Mouse (Mus musculus): Measurements from ENCODE around the gene Ubxn11. TPM values are rescaled to one million over a fixed set of nuclear protein-coding genes. Genes with fewer than 3 reads are reported as not detected.
"Not testable (repeated sequence)": the region's sequence is repeated elsewhere in the genome, so short reads cannot be mapped to it uniquely, and the experiment has no call there.

Ubxn11 gene
- polyA plus RNA-seq, 1 experiment from 2014 or later = 13.3 TPM

GRCm38 (mm10) chr4:134128221-134128982, 26.0 kb downstream of the Ubxn11 start, which contains the start of gene Sh3bgrl3:
Gene Sh3bgrl3 (minus strand): TSS chr4:134128789.
- peak within 1 kb of the TSS; percentile 69 for H3K4me3 ChIP-seq (replicated peaks; ENCODE audit: low read length)
- H3K9ac ChIP-seq (replicated peaks; ENCODE audit: low read depth, low read length) = peak within 1 kb of the TSS; percentile 87
- H3K9me3 ChIP-seq (ENCODE audit: control insufficient read depth, low read length) = no peaks in the 10 kb centered on the region
- 0 out of 2 replicates have a peak, but pooled peaks cover 3% of the 10 kb centered on the region for H3K36me3 ChIP-seq (ENCODE audit: control insufficient read depth, insufficient read depth)
- under 1% methylated on average over 50 of the region's 50 CpGs for WGBS
- peak within 1 kb of the TSS; percentile 56 for H3K4me2 ChIP-seq (ENCODE audit: low read length)
- H3K4me1 ChIP-seq (replicated peaks; ENCODE audit: control insufficient read depth, insufficient read depth, low read length) = peaks cover 22% of the 10 kb centered on the region
- peak within 1 kb of the TSS; percentile 62 for H3K27ac ChIP-seq (ENCODE audit: low read length)
- peak; percentile 97 for ATAC-seq
- H3K27me3 ChIP-seq (replicated peaks; ENCODE audit: control insufficient read depth, insufficient read depth, low read length) = no peaks in the 10 kb centered on the region

GRCm38 (mm10) chr4:134128983-134129362, 26.6 kb downstream of the Ubxn11 start:
- WGBS = 5% methylated on average over 14 of the region's 14 CpGs
- Histone ChIP-seq H3K27me3 (replicated peaks; ENCODE audit: control insufficient read depth, insufficient read depth, low read length) (no peaks in the 10 kb centered on the region), H3K4me3 (replicated peaks; ENCODE audit: low read length) (peak overlapping the region; percentile 69), H3K4me2 (ENCODE audit: low read length) (peak overlapping the region; percentile 56), H3K9me3 (ENCODE audit: control insufficient read depth, low read length) (no peaks in the 10 kb centered on the region), H3K36me3 (ENCODE audit: control insufficient read depth, insufficient read depth) (0 out of 2 replicates have a peak, but pooled peaks cover 3% of the 10 kb centered on the region), H3K4me1 (replicated peaks; ENCODE audit: control insufficient read depth, insufficient read depth, low read length) (peaks cover 20% of the 10 kb centered on the region), H3K9ac (replicated peaks; ENCODE audit: low read depth, low read length) (peak overlapping the region; percentile 87), H3K27ac (ENCODE audit: low read length) (peak overlapping the region; percentile 19; the same call in 1 of the 2 replicates)
- ATAC-seq = peak; percentile 39

DNA sequence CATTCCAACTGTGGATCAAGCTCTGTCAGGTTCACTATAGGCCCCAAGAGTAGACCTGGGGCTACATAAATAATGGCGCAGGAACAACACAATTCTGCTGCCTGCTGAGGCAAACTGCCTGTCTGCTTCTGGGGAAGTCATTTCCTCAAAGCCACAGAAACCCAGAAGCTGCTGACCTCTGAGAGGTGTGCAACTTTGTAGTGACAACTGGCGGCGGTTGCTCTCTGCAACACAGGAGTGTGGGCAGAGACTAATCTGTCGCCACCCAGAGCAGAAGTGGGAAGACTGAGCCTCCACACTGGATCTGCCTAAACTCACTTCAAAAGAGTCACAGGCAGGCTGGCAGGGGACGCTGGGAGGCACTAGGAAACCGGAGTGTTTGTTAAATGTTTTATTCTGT, 27.1 kb downstream of the Ubxn11 start:
- 0 out of 2 replicates have a peak, but pooled peaks cover 3% of the 10 kb centered on the region for H3K36me3 ChIP-seq (ENCODE audit: control insufficient read depth, insufficient read depth)

DNA sequence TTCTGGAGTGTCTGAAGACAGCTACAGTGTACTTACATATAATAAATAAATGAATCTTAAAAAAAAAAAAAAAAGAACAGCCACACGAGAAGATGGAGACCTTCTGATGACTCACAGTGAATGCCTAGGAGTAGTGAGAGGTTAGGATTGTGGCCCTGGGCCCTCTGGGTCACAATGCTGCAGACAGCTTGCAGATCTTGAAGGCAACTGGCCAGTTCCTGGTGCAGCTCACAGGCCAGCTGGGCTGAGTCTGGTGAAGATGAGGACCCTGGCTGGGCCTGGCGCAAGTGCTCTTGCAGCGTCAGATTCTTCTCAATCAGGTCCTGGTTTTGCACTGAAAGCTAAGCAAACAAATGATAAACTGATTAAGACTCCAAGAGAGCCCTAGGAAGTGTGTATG, 29.7 kb downstream of the Ubxn11 start:
- Histone ChIP-seq H3K36me3 (ENCODE audit: control insufficient read depth, insufficient read depth) (0 out of 2 replicates have a peak, but pooled peaks cover 3% of the 10 kb centered on the region), H3K4me3 (replicated peaks; ENCODE audit: low read length) (no peak overlapping the region), H3K27ac (ENCODE audit: low read length) (no peak overlapping the region), H3K9me3 (ENCODE audit: control insufficient read depth, low read length) (no peaks in the 10 kb centered on the region), H3K27me3 (replicated peaks; ENCODE audit: control insufficient read depth, insufficient read depth, low read length) (no peaks in the 10 kb centered on the region), H3K4me2 (ENCODE audit: low read length) (no peak overlapping the region), H3K4me1 (replicated peaks; ENCODE audit: control insufficient read depth, insufficient read depth, low read length) (peaks cover 13% of the 10 kb centered on the region), H3K9ac (replicated peaks; ENCODE audit: low read depth, low read length) (no peak overlapping the region)
- WGBS = 95% methylated on average over 3 of the region's 3 CpGs
- ATAC-seq = no peak

More for the DNA sequence above, 27.1 kb downstream of the Ubxn11 start:
- WGBS = 50% methylated on average over 6 of the region's 6 CpGs
- H3K27me3 ChIP-seq (replicated peaks; ENCODE audit: control insufficient read depth, insufficient read depth, low read length) = no peaks in the 10 kb centered on the region
- H3K9ac ChIP-seq (replicated peaks; ENCODE audit: low read depth, low read length) = no peak overlapping the region
- no peak overlapping the region for H3K4me3 ChIP-seq (replicated peaks; ENCODE audit: low read length)
- no peak for ATAC-seq
- H3K27ac ChIP-seq (ENCODE audit: low read length) = no peak overlapping the region
- no peak overlapping the region for H3K4me2 ChIP-seq (ENCODE audit: low read length)
- peaks cover 16% of the 10 kb centered on the region for H3K4me1 ChIP-seq (replicated peaks; ENCODE audit: control insufficient read depth, insufficient read depth, low read length)
- H3K9me3 ChIP-seq (ENCODE audit: control insufficient read depth, low read length) = no peaks in the 10 kb centered on the region

DNA sequence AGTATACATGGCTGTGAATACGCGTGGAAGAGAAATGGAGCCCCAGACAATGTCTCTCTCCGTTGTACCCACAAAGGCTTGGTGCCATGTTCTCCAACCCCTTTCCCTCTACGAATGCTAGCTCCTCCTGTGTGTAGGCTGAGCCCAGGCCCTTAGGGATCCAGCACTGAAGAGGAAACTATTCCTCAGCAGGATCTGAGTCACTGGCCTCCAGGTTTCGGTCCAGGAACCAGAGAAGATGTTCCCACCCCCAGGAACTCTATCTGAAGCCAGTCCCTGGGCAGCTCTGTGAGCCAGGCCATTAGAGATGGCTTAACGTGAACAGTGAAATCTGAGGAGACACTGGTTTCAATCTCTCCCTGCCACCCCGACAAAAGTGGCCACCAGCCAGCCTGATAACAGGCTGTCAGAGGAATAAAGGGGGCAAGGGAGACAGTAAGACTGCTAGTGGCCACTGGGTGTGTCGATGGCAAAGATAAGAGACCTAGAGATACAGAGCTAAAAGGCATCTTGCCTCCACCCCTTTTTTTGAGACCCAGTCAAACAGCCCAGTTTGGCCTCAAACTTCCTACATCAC, 30.2 kb downstream of the Ubxn11 start:
- Histone ChIP-seq H3K27me3 (replicated peaks; ENCODE audit: control insufficient read depth, insufficient read depth, low read length) (no peaks in the 10 kb centered on the region), H3K9ac (replicated peaks; ENCODE audit: low read depth, low read length) (no peak overlapping the region), H3K27ac (ENCODE audit: low read length) (no peak overlapping the region), H3K4me3 (replicated peaks; ENCODE audit: low read length) (no peak overlapping the region), H3K4me1 (replicated peaks; ENCODE audit: control insufficient read depth, insufficient read depth, low read length) (peaks cover 8% of the 10 kb centered on the region), H3K9me3 (ENCODE audit: control insufficient read depth, low read length) (no peaks in the 10 kb centered on the region), H3K4me2 (ENCODE audit: low read length) (no peak overlapping the region), H3K36me3 (ENCODE audit: control insufficient read depth, insufficient read depth) (0 out of 2 replicates have a peak, but pooled peaks cover 3% of the 10 kb centered on the region)
- WGBS = 92% methylated on average over 8 of the region's 8 CpGs
- no peak for ATAC-seq

GRCm38 (mm10) chr4:134136280-134136926, 34.0 kb downstream of the Ubxn11 start:
- 75% methylated on average over 3 of the region's 3 CpGs for WGBS
- no peaks in the 10 kb centered on the region for H3K27me3 ChIP-seq (replicated peaks; ENCODE audit: control insufficient read depth, insufficient read depth, low read length)
- ATAC-seq = no peak
- no peaks in the 10 kb centered on the region for H3K9me3 ChIP-seq (ENCODE audit: control insufficient read depth, low read length)
- no peak overlapping the region for H3K27ac ChIP-seq (ENCODE audit: low read length)
- no peak overlapping the region for H3K9ac ChIP-seq (replicated peaks; ENCODE audit: low read depth, low read length)
- H3K4me3 ChIP-seq (replicated peaks; ENCODE audit: low read length) = no peak overlapping the region
- no peaks in the 10 kb centered on the region for H3K36me3 ChIP-seq (ENCODE audit: control insufficient read depth, insufficient read depth)
- no peaks in the 10 kb centered on the region for H3K4me1 ChIP-seq (replicated peaks; ENCODE audit: control insufficient read depth, insufficient read depth, low read length)
- no peak overlapping the region for H3K4me2 ChIP-seq (ENCODE audit: low read length)

GRCm38 (mm10) chr4:134138857-134139256, 36.5 kb downstream of the Ubxn11 start:
- H3K27ac ChIP-seq (ENCODE audit: low read length) = no peak overlapping the region
- no peak for ATAC-seq
- no peaks in the 10 kb centered on the region for H3K27me3 ChIP-seq (replicated peaks; ENCODE audit: control insufficient read depth, insufficient read depth, low read length)
- H3K36me3 ChIP-seq (ENCODE audit: control insufficient read depth, insufficient read depth) = no peaks in the 10 kb centered on the region
- no peaks in the 10 kb centered on the region for H3K4me1 ChIP-seq (replicated peaks; ENCODE audit: control insufficient read depth, insufficient read depth, low read length)
- H3K9ac ChIP-seq (replicated peaks; ENCODE audit: low read depth, low read length) = no peak overlapping the region
- H3K4me3 ChIP-seq (replicated peaks; ENCODE audit: low read length) = no peak overlapping the region
- H3K4me2 ChIP-seq (ENCODE audit: low read length) = no peak overlapping the region
- no peaks in the 10 kb centered on the region for H3K9me3 ChIP-seq (ENCODE audit: control insufficient read depth, low read length)
- 86% methylated on average over 2 of the region's 2 CpGs for WGBS

- not testable (repeated sequence) for H3K27me3 ChIP-seq (replicated peaks; ENCODE audit: control insufficient read depth, insufficient read depth, low read length); H3K4me3 ChIP-seq (replicated peaks; ENCODE audit: low read length); H3K36me3 ChIP-seq (ENCODE audit: control insufficient read depth, insufficient read depth); H3K9me3 ChIP-seq (ENCODE audit: control insufficient read depth, low read length); H3K4me2 ChIP-seq (ENCODE audit: low read length); H3K27ac ChIP-seq (ENCODE audit: low read length); H3K9ac ChIP-seq (replicated peaks; ENCODE audit: low read depth, low read length); ATAC-seq; H3K4me1 ChIP-seq (replicated peaks; ENCODE audit: control insufficient read depth, insufficient read depth, low read length)
- 95% methylated on average over 5 of the region's 5 CpGs for WGBS
Observed at GRCm38 (mm10) chr4:134144297-134144696, 41.9 kb downstream of the Ubxn11 start.

DNA sequence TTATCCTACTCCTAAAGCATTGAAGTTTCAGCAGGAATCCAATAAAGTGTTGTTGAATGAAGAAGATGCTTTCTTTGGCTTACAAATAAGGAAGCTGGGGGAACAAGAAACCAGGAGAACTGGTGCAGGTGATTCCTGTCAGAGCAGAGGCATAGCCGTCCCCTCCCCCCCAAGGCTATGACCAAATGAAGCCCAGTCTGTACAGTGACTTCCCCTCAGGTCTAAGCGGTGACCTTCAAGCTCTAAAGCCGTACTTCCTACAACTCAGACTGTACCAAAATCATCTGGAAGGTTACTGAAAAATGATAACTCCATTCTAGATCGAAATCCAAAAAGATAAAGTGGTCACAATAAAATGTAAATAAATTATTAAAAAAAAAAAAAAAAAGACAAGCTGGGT, 47.0 kb downstream of the Ubxn11 start:
- 95% methylated on average over 4 of the region's 4 CpGs for WGBS
- Histone ChIP-seq H3K9ac (replicated peaks; ENCODE audit: low read depth, low read length) (no peak overlapping the region), H3K4me3 (replicated peaks; ENCODE audit: low read length) (no peak overlapping the region), H3K4me2 (ENCODE audit: low read length) (no peak overlapping the region), H3K9me3 (ENCODE audit: control insufficient read depth, low read length) (no peaks in the 10 kb centered on the region), H3K27ac (ENCODE audit: low read length) (no peak overlapping the region), H3K36me3 (ENCODE audit: control insufficient read depth, insufficient read depth) (peaks cover 7% of the 10 kb centered on the region; the same call in 1 of the 2 replicates), H3K27me3 (replicated peaks; ENCODE audit: control insufficient read depth, insufficient read depth, low read length) (no peaks in the 10 kb centered on the region), H3K4me1 (replicated peaks; ENCODE audit: control insufficient read depth, insufficient read depth, low read length) (no peaks in the 10 kb centered on the region)
- ATAC-seq = no peak

All from forebrain, embryonic 16.5 days (tissue).